Mouse (Mus musculus) cortical plate, adult 2 months (tissue): ENCODE data around the gene Hadhb.

Source experiments
- CTCF ChIP-seq: fragments of 200-500 bp; IDR thresholded peaks from 2 replicates; pipeline ENCODE4 v1.5.1; 2011; ENCODE audit warnings: mild to moderate bottlenecking, control low read depth, low read length; ENCODE audit not compliant: insufficient read depth; ENCODE audit errors: extremely low read depth
- POLR2A ChIP-seq: fragments of 200-500 bp; IDR thresholded peaks from 2 replicates; pipeline ENCODE4 v1.6.1; 2011; ENCODE audit warnings: mild to moderate bottlenecking, low read length, control low read depth; ENCODE audit not compliant: insufficient read depth; ENCODE audit errors: extremely low read depth

GRCm38 (mm10) chr5:30113881-30114760, 40.9 kb upstream of the Hadhb start:
- TF ChIP-seq CTCF (peak; percentile 18; the same call in 1 of the 2 replicates), POLR2A (no peak)
